Mouse (Mus musculus) intestine, embryonic 16.5 days (tissue): ENCODE data around the gene Gm11983. TPM values are rescaled to one million over a fixed set of nuclear protein-coding genes. Genes with fewer than 3 reads are reported as not detected.
"Not testable (repeated sequence)": the region's sequence is repeated elsewhere in the genome, so short reads cannot be mapped to it uniquely, and the experiment has no call there.

ENCODE experiments used
- ATAC-seq: fragments of 200-750 bp; cut with Nextera tagmentation; 2 replicates; pipeline ENCODE4 v1.8.0; 2017; ENCODE audit warnings: moderate TSS enrichment, moderate library complexity
- H3K27ac ChIP-seq: fragments of 300-500 bp; sonication (generic); 2 replicates; pipeline ENCODE4 v1.5.1; 2014; ENCODE audit warnings: mild to moderate bottlenecking, low read length
- H3K27me3 ChIP-seq: fragments of 300-500 bp; sonication (generic); replicated peaks from 2 replicates; pipeline ENCODE4 v1.6.1; 2014; ENCODE audit warnings: low read length, control low read depth, mixed read lengths; ENCODE audit not compliant: control insufficient read depth, insufficient read depth
- H3K36me3 ChIP-seq: fragments of 300-500 bp; sonication (generic); 2 replicates; pipeline ENCODE4 v1.6.1; 2014; ENCODE audit warnings: low read length, control low read depth; ENCODE audit not compliant: control insufficient read depth, insufficient read depth
- H3K4me1 ChIP-seq: fragments of 300-500 bp; sonication (generic); 2 replicates; pipeline ENCODE4 v1.6.1; 2014; ENCODE audit warnings: low read length, control low read depth, mixed read lengths; ENCODE audit not compliant: control insufficient read depth, insufficient read depth
- H3K4me2 ChIP-seq: fragments of 300-500 bp; sonication (generic); 2 replicates; pipeline ENCODE4 v1.6.1; 2014; ENCODE audit warnings: low read depth, low read length, control low read depth
- H3K4me3 ChIP-seq: fragments of 300-500 bp; sonication (generic); 2 replicates; pipeline ENCODE4 v1.5.1; 2014; ENCODE audit warnings: mild to moderate bottlenecking, low read length
- H3K9ac ChIP-seq: fragments of 300-500 bp; sonication (generic); 2 replicates; pipeline ENCODE4 v1.6.1; 2014; ENCODE audit warnings: low read depth, low read length
- H3K9me3 ChIP-seq: fragments of 300-500 bp; sonication (generic); 2 replicates; pipeline ENCODE4 v1.6.1; 2016; ENCODE audit warnings: low read length, control low read depth; ENCODE audit not compliant: control insufficient read depth
- WGBS: fragments of 180-500 bp; shearing (Covaris S2); extraction: QIAGEN DNeasy Blood & Tissue Kit; methylation state at CpG from one replicate; pipeline ENCODE4 v1.1.7; 2014; 5-methylcytosine and 5-hydroxymethylcytosine counted together
- polyA plus RNA-seq: library from polyadenylated mRNA; unstranded; fragments of >200 nt; fragmentation: Nextera tagmentation; extraction: Ambion mirVana; gene quantifications from 2 replicates; pipeline ENCODE4 v1.2.1, GENCODE M21; 2015

Gm11983 gene
- polyA plus RNA-seq, 1 experiment from 2014 or later, result not detected

GRCm38 (mm10) chr11:6855942-6856341, 18.5 kb upstream of the Gm11983 start:
- Histone ChIP-seq H3K4me1 (no peaks in the 10 kb centered on the region), H3K36me3 (no peaks in the 10 kb centered on the region), H3K4me3 (no peak overlapping the region), H3K27ac (no peak overlapping the region), H3K27me3 (no peaks in the 10 kb centered on the region), H3K9me3 (no peaks in the 10 kb centered on the region), H3K9ac (no peak overlapping the region), H3K4me2 (no peak overlapping the region)
- ATAC-seq, result no peak
- WGBS, result 62% methylated on average over 3 of the region's 3 CpGs

DNA sequence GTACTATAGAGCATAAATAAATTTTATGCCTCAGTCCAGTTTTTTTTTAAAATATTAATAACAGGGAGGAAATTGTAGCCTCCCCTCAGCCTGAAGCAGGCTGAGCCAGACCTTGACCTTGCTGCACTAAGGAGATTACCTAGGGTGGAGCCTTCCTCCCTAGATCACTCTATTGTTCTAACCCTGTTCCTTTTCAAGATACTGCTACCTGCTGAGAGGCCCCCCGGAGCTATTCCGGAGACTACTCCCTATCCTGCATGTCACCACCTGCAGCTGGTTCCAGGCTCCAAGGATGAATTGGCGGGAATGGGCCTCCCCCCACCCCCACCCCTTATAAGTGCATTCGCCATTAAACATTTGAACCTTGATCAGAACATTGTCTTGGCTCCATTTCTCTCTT, 15.9 kb upstream of the Gm11983 start:
- not testable (repeated sequence) for H3K4me1 ChIP-seq, H3K27ac ChIP-seq, H3K4me2 ChIP-seq, H3K27me3 ChIP-seq, H3K4me3 ChIP-seq, H3K9me3 ChIP-seq, H3K36me3 ChIP-seq, ATAC-seq, H3K9ac ChIP-seq
- 81% methylated on average over 4 of the region's 4 CpGs for WGBS

DNA sequence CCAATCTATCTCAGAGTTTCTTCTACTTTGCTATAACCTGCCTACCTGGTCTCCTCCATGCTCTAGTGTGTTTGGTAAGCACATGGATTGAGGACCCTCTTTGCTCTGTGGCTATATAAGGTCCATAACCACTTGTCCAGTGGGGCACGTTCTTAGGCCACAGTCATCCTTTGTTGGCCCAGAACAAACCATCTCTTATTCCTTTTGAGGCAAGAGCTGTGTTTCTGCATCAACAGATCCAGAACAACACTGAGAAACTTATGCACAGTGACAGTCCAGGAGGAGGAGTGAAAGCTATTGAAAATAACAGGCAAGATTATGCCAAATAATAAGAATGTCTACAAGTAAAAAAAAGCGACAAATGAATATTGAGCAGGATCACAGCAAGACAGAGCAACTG, 6.4 kb upstream of the Gm11983 start:
- Histone ChIP-seq H3K27ac (no peak overlapping the region), H3K4me1 (no peaks in the 10 kb centered on the region), H3K4me2 (no peak overlapping the region), H3K4me3 (no peak overlapping the region), H3K9ac (no peak overlapping the region), H3K27me3 (no peaks in the 10 kb centered on the region), H3K36me3 (no peaks in the 10 kb centered on the region), H3K9me3 (no peaks in the 10 kb centered on the region)
- 79% methylated on average over 2 of the region's 2 CpGs for WGBS
- ATAC-seq, result no peak

- Histone ChIP-seq H3K4me1 (no peaks in the 10 kb centered on the region), H3K27ac (no peak overlapping the region), H3K36me3 (no peaks in the 10 kb centered on the region), H3K4me3 (no peak overlapping the region), H3K27me3 (no peaks in the 10 kb centered on the region), H3K4me2 (no peak overlapping the region), H3K9me3 (no peaks in the 10 kb centered on the region), H3K9ac (no peak overlapping the region)
- no peak for ATAC-seq
- 88% methylated on average over 5 of the region's 5 CpGs for WGBS
Measured at GRCm38 (mm10) chr11:6842160-6842559, 4.7 kb upstream of the Gm11983 start.

DNA sequence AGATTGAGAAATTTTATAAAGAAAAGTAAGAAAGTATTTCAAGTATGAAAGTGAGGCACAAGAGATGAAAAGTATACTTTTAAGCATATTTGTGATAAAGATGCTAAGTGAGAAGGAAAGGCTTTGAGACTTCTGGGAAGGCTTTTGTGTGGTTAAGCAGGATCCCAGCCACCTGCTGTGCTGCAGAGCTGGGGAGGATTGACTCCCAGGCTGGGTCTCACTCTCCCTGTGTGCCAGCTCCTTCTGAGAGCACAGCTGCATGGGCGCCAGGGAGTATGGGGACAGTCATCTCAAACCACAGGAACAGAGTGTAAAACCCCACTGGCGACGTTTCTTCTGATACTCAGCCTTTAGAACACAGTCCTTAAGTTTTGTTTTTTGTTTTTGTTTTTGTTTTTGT, 3.3 kb upstream of the Gm11983 start:
- Histone ChIP-seq H3K36me3 (no peaks in the 10 kb centered on the region), H3K27me3 (no peaks in the 10 kb centered on the region), H3K4me3 (no peak overlapping the region), H3K27ac (no peak overlapping the region), H3K9ac (no peak overlapping the region), H3K4me1 (no peaks in the 10 kb centered on the region), H3K9me3 (no peaks in the 10 kb centered on the region), H3K4me2 (no peak overlapping the region)
- no peak for ATAC-seq
- WGBS, result 63% methylated on average over 3 of the region's 3 CpGs

DNA sequence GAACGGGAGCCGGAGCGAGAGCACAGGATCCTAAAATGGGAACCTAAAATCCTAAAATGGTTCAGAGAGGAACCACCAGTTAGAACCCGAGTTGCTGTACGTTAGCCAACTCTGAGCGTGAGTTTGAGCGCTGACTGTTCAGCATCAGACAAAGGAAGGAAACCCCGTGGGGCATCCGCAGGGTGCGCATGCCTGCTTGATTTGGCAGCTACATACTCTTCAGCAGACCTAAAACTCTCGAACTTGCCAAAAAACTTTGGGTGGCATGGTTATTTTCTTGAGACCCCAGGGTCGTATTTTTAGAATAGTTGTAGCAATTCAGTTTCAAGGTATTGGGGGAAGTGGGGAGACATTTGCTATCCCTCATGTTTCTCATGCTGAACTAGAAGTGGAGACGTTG, 2.8 kb downstream of the Gm11983 start:
- Histone ChIP-seq H3K4me1 (no peaks in the 10 kb centered on the region), H3K4me3 (no peak overlapping the region), H3K9ac (no peak overlapping the region), H3K27me3 (no peaks in the 10 kb centered on the region), H3K4me2 (no peak overlapping the region), H3K36me3 (no peaks in the 10 kb centered on the region), H3K9me3 (no peaks in the 10 kb centered on the region), H3K27ac (no peak overlapping the region)
- no peak for ATAC-seq
- 76% methylated on average over 13 of the region's 13 CpGs for WGBS

- no peak overlapping the region for H3K4me3 ChIP-seq
- no peaks in the 10 kb centered on the region for H3K27me3 ChIP-seq
- no peak overlapping the region for H3K9ac ChIP-seq
- H3K27ac ChIP-seq, result no peak overlapping the region
- 88% methylated on average over 9 of the region's 9 CpGs for WGBS
- H3K36me3 ChIP-seq, result no peaks in the 10 kb centered on the region
- ATAC-seq, result no peak
- no peak overlapping the region for H3K4me2 ChIP-seq
- no peaks in the 10 kb centered on the region for H3K9me3 ChIP-seq
- H3K4me1 ChIP-seq, result no peaks in the 10 kb centered on the region
Measured at GRCm38 (mm10) chr11:6833731-6834130, 3.7 kb downstream of the Gm11983 start.

- Histone ChIP-seq H3K27ac (no peak overlapping the region), H3K4me2 (no peak overlapping the region), H3K27me3 (no peaks in the 10 kb centered on the region), H3K9me3 (no peaks in the 10 kb centered on the region), H3K4me3 (no peak overlapping the region), H3K4me1 (no peaks in the 10 kb centered on the region), H3K9ac (no peak overlapping the region), H3K36me3 (no peaks in the 10 kb centered on the region)
- WGBS, result 54% methylated on average over 9 of the region's 9 CpGs
- ATAC-seq, result no peak
Measured at GRCm38 (mm10) chr11:6831931-6832330, 5.5 kb downstream of the Gm11983 start.

DNA sequence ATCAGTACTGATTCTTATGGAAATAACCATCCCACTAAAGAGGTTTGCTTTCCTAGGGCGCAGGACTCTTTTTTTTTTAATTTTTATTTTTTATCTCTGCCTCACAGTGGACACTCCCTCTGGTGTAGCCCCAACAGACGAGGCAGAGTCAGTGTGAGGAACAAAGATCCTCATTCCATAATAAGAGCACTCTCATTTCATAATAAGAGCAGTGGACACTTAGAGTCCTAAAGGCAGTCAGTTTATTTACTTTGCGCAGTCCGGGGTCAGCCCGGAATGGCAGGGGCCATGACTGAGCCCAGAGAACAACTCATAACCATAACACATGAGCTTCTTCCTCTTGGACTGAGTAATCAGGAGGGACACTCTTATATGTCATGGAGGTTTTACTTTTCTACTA, 9.3 kb downstream of the Gm11983 start:
- H3K27ac ChIP-seq, result no peak overlapping the region
- no peak overlapping the region for H3K4me2 ChIP-seq
- ATAC-seq, result no peak
- H3K4me3 ChIP-seq, result no peak overlapping the region
- no peaks in the 10 kb centered on the region for H3K36me3 ChIP-seq
- WGBS, result 36% methylated on average over 5 of the region's 5 CpGs
- H3K27me3 ChIP-seq, result no peaks in the 10 kb centered on the region
- no peak overlapping the region for H3K9ac ChIP-seq
- H3K4me1 ChIP-seq, result no peaks in the 10 kb centered on the region
- H3K9me3 ChIP-seq, result no peaks in the 10 kb centered on the region

- Histone ChIP-seq H3K36me3 (no peaks in the 10 kb centered on the region), H3K9me3 (no peaks in the 10 kb centered on the region), H3K27ac (no peak overlapping the region), H3K4me1 (no peaks in the 10 kb centered on the region), H3K9ac (no peak overlapping the region), H3K27me3 (no peaks in the 10 kb centered on the region), H3K4me2 (no peak overlapping the region), H3K4me3 (no peak overlapping the region)
- WGBS, result 87% methylated on average over 3 of the region's 3 CpGs
- ATAC-seq, result no peak
Measured at GRCm38 (mm10) chr11:6826157-6826556, 11.3 kb downstream of the Gm11983 start.
